Mouse (Mus musculus): ENCODE data around the gene 9330182L06Rik. TPM values are rescaled to one million over a fixed set of nuclear protein-coding genes. Genes with fewer than 3 reads are reported as not detected.

The 9330182L06Rik gene
- polyA plus RNA-seq, 1 experiment from 2014 or later: 0.86 TPM

DNA sequence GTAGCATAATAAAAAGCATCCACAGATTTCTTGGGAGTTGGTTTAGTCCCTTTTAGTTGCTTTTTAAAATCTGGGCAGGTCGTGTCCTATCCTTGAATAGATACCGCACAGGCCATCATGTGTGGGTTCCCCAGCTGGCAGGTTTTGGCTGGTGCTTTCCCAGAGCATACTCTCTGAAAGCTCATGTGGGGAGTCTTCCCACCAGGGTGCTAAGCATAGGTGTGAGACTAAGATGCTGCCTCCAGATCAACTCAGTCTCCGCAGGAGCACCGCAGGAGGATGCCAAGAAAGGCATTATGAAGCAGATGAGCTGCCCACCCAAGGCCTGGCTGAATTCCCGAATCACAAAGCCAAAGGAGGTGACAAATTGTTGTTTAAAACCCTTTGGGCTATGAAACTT, 229.5 kb downstream of the 9330182L06Rik start:
- 32% methylated on average over 5 of the region's 5 CpGs for WGBS
- no peaks in the 10 kb centered on the region for H3K27me3 ChIP-seq (ENCODE audit: insufficient read depth, low read length)

GRCm38 (mm10) chr5:9497235-9497634, 231.3 kb downstream of the 9330182L06Rik start:
- H3K9ac ChIP-seq (ENCODE audit: low read depth, low read length): no peak overlapping the region
- H3K27me3 ChIP-seq (ENCODE audit: insufficient read depth, low read length): no peaks in the 10 kb centered on the region
- DNase-seq (ENCODE audit: low spot score): no peak
- no peaks in the 10 kb centered on the region for H3K4me1 ChIP-seq (replicated peaks; ENCODE audit: insufficient read depth, low read length)
- H3K9me3 ChIP-seq (replicated peaks; ENCODE audit: low read length): no peaks in the 10 kb centered on the region
- H3K27ac ChIP-seq: no peak overlapping the region
- H3K36me3 ChIP-seq (ENCODE audit: insufficient read depth, low read length): no peaks in the 10 kb centered on the region
- 69% methylated on average over 4 of the region's 4 CpGs for WGBS
- H3K4me2 ChIP-seq (ENCODE audit: low read length): no peak overlapping the region
- no peak overlapping the region for H3K4me3 ChIP-seq (replicated peaks; ENCODE audit: low read depth, low read length)
- no peak for TF ChIP-seq CTCF (IDR thresholded peaks at IDR 0.05; ENCODE audit: low read depth)
- ATAC-seq (replicated peaks; ENCODE audit: low FRiP score, low read depth): no peak

More for the DNA sequence above, 229.5 kb downstream of the 9330182L06Rik start:
- no peaks in the 10 kb centered on the region for H3K36me3 ChIP-seq (ENCODE audit: insufficient read depth, low read length)
- ATAC-seq (replicated peaks; ENCODE audit: low FRiP score, low read depth) (no peak), DNase-seq (ENCODE audit: low spot score) (no peak)
- no peak overlapping the region for H3K4me3 ChIP-seq (replicated peaks; ENCODE audit: low read depth, low read length)
- H3K9ac ChIP-seq (ENCODE audit: low read depth, low read length): no peak overlapping the region
- H3K9me3 ChIP-seq (replicated peaks; ENCODE audit: low read length): no peaks in the 10 kb centered on the region
- no peaks in the 10 kb centered on the region for H3K4me1 ChIP-seq (replicated peaks; ENCODE audit: insufficient read depth, low read length)
- no peak overlapping the region for H3K27ac ChIP-seq
- no peak for TF ChIP-seq CTCF (IDR thresholded peaks at IDR 0.05; ENCODE audit: low read depth)
- H3K4me2 ChIP-seq (ENCODE audit: low read length): no peak overlapping the region

GRCm38 (mm10) chr5:9511027-9511426, 245.1 kb downstream of the 9330182L06Rik start:
- no peaks in the 10 kb centered on the region for H3K9me3 ChIP-seq (replicated peaks; ENCODE audit: low read length)
- H3K9ac ChIP-seq (ENCODE audit: low read depth, low read length): no peak overlapping the region
- H3K27ac ChIP-seq: no peak overlapping the region
- no peak for DNase-seq (ENCODE audit: low spot score)
- TF ChIP-seq CTCF (IDR thresholded peaks at IDR 0.05; ENCODE audit: low read depth): no peak
- no peak for ATAC-seq (replicated peaks; ENCODE audit: low FRiP score, low read depth)
- no peak overlapping the region for H3K4me3 ChIP-seq (replicated peaks; ENCODE audit: low read depth, low read length)
- no peaks in the 10 kb centered on the region for H3K4me1 ChIP-seq (replicated peaks; ENCODE audit: insufficient read depth, low read length)
- H3K36me3 ChIP-seq (ENCODE audit: insufficient read depth, low read length): no peaks in the 10 kb centered on the region
- WGBS: 89% methylated on average over 1 of the region's 1 CpGs
- H3K27me3 ChIP-seq (ENCODE audit: insufficient read depth, low read length): no peaks in the 10 kb centered on the region
- no peak overlapping the region for H3K4me2 ChIP-seq (ENCODE audit: low read length)

DNA sequence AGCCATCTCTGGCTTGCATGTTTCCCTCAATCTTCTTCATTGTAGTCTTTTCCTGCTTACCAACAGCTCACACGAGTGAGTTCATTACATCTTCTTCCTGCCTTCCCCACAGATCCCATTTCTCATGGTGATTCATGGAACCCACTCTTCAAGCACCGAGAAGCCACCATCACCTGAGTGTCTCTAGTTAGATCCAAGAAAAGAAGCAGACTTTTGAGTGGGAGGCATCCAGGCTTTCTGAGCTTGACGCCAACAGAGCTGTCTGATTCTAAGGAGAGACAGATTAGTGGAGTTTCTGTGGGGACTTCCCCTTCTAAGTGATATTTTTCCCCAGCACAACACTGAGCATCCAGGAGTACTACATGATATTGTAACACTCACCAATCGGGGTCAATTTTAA, 259.6 kb downstream of the 9330182L06Rik start:
- WGBS: 77% methylated on average over 4 of the region's 4 CpGs
- Histone ChIP-seq H3K4me1 (replicated peaks; ENCODE audit: insufficient read depth, low read length) (no peaks in the 10 kb centered on the region), H3K4me3 (replicated peaks; ENCODE audit: low read depth, low read length) (no peak overlapping the region), H3K4me2 (ENCODE audit: low read length) (no peak overlapping the region), H3K36me3 (ENCODE audit: insufficient read depth, low read length) (no peaks in the 10 kb centered on the region), H3K9ac (ENCODE audit: low read depth, low read length) (no peak overlapping the region), H3K27ac (no peak overlapping the region), H3K27me3 (ENCODE audit: insufficient read depth, low read length) (no peaks in the 10 kb centered on the region), H3K9me3 (replicated peaks; ENCODE audit: low read length) (no peaks in the 10 kb centered on the region)
- ATAC-seq (replicated peaks; ENCODE audit: low FRiP score, low read depth): no peak
- TF ChIP-seq CTCF (IDR thresholded peaks at IDR 0.05; ENCODE audit: low read depth): no peak
- no peak for DNase-seq (ENCODE audit: low spot score)

MicroRNAs within 50 kb of the gene (microRNA counts, 519-probe panel; counts per million panel counts)
- 330 counts per million, percentile 68 among the panel's probes with 10 or more counts for microRNA mmu-miR-879

Small RNA genes within 50 kb of the gene (microRNA-seq; reads per million reads assigned to microRNA genes)
- 2.8 reads per million, percentile 6 among the genes with 10 or more reads in this experiment for gene Mir879

Other genes starting within 250 kb of the 9330182L06Rik start
- gene Tmem243, start 165.4 kb upstream of the 9330182L06Rik start, polyA plus RNA-seq (2015; fragmentation: Nextera tagmentation; extraction: Ambion mirVana): 47.5 and 50.4 TPM in 2 replicates
- 25.1 and 26.0 TPM in 2 replicates for gene Dmtf1, start 104.3 kb upstream of the 9330182L06Rik start, polyA plus RNA-seq (2015; fragmentation: Nextera tagmentation; extraction: Ambion mirVana)